10 mouse cellular contexts compared by ENCODE assay signal in the genomic region with DNA sequence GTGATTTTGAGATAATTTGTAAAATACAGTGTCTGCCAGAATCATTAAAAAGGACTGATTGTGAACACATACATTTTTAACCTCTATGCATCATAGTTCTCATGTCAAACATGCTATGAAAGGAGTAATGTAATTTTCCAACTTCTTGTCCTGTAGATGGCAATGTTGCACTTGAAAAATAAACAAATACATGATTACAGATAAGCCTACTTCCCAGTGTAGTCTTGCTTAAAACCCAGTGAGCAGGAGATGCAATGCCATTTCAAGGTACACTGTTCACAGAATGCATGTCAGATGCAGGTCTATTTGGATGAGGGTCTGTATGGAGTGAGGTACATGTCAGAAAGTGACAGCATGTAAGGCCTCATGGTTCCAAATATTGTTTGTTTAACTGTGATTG.
DNase-seq lines count a peak whose midpoint lies in the region; ATAC-seq and TF ChIP-seq lines count a peak whose summit lies in the region.
"Had no signal": no experiment of that assay in that cellular context is flagged by ENCODE, and none has a peak within 500 bp of the region (broad histone marks: within the 10 kb centered on the region; RNA-seq: fewer than 3 reads in every experiment).

No protein-coding gene starts in this region.

- H3K4me2 ChIP-seq in forebrain, embryonic 13.5 days: no peak overlapping the region
- no peak overlapping the region for H3K4me2 ChIP-seq in forebrain, embryonic 12.5 days
- no peak overlapping the region for H3K4me2 ChIP-seq in limb, embryonic 14.5 days (replicated peaks; ENCODE audit: low read depth, low read length, severe bottlenecking)

- H3K27me3 ChIP-seq in forebrain, embryonic 13.5 days: no peaks in the 10 kb centered on the region
- no peaks in the 10 kb centered on the region for H3K27me3 ChIP-seq in forebrain, embryonic 12.5 days
- no peaks in the 10 kb centered on the region for H3K27me3 ChIP-seq in limb, embryonic 14.5 days (ENCODE audit: control insufficient read depth, insufficient read depth, low read length)
- no peaks in the 10 kb centered on the region for H3K27me3 ChIP-seq in limb, embryonic 10.5 days (ENCODE audit: low read depth, poor library complexity, severe bottlenecking)
- H3K27me3 ChIP-seq in cerebellum, adult 2 months (ENCODE audit: control insufficient read depth, insufficient read depth, low read length): no peaks in the 10 kb centered on the region

- TF ChIP-seq POLR2A in limb, embryonic 14.5 days (IDR thresholded peaks at IDR 0.05; ENCODE audit: borderline replicate concordance, extremely low read depth, insufficient read depth, insufficient read length): no peak
- no peak for TF ChIP-seq POLR2A in cerebellum, adult 2 months (IDR thresholded peaks at IDR 0.05; ENCODE audit: borderline replicate concordance, insufficient read depth, low read length)

- no peaks in the 10 kb centered on the region for H3K4me1 ChIP-seq in forebrain, embryonic 13.5 days
- H3K4me1 ChIP-seq in forebrain, embryonic 12.5 days: no peaks in the 10 kb centered on the region
- H3K4me1 ChIP-seq in limb, embryonic 14.5 days (ENCODE audit: control insufficient read depth, insufficient read depth, low read length): no peaks in the 10 kb centered on the region
- H3K4me1 ChIP-seq in limb, embryonic 10.5 days: peaks cover 5% of the 10 kb centered on the region; the same call in 1 of the 2 replicates
- no peaks in the 10 kb centered on the region for H3K4me1 ChIP-seq in cerebellum, adult 2 months (ENCODE audit: control insufficient read depth, insufficient read depth, low read length)

- peak; percentile 3 for DNase-seq in limb, embryonic 14.5 days (ENCODE audit: low spot score)
- DNase-seq in limb, embryonic 10.5 days (ENCODE audit: low spot score): no peak
- peak; percentile 6 to 40 for DNase-seq in cerebellum, adult 2 months
- DNase-seq in retina, embryonic 14.5 days (ENCODE audit: low spot score): peak; percentile 54
- no peak for DNase-seq in heart, adult 18-20 months
- DNase-seq in heart, postnatal 4 days: no peak
- DNase-seq: adrenal gland, postnatal 36 days had no signal

- H3K9me3 ChIP-seq in forebrain, embryonic 13.5 days (replicated peaks): no peaks in the 10 kb centered on the region
- H3K9me3 ChIP-seq in forebrain, embryonic 12.5 days: no peaks in the 10 kb centered on the region
- no peaks in the 10 kb centered on the region for H3K9me3 ChIP-seq in limb, embryonic 14.5 days (ENCODE audit: control insufficient read depth, low read length)
- H3K9me3 ChIP-seq in limb, embryonic 10.5 days (replicated peaks): no peaks in the 10 kb centered on the region

- no peak overlapping the region for H3K9ac ChIP-seq in forebrain, embryonic 13.5 days
- no peak overlapping the region for H3K9ac ChIP-seq in forebrain, embryonic 12.5 days
- H3K9ac ChIP-seq in limb, embryonic 14.5 days (ENCODE audit: low read depth, low read length, severe bottlenecking): no peak overlapping the region

- TF ChIP-seq CTCF in cerebellum, adult 2 months (IDR thresholded peaks at IDR 0.05; ENCODE audit: borderline replicate concordance, insufficient read depth, low read depth, low read length): no peak; the same call in 1 of the 2 replicates

- ATAC-seq in forebrain, embryonic 13.5 days: peak; percentile 76
- ATAC-seq in forebrain, embryonic 12.5 days (ENCODE audit: low FRiP score): no peak
- ATAC-seq in limb, embryonic 14.5 days (ENCODE audit: low FRiP score, low read depth): no peak
- ATAC-seq: CD4-positive, CD25-positive, alpha-beta regulatory T cell, adult 4 months had no signal

- no peak overlapping the region for H3K27ac ChIP-seq in forebrain, embryonic 13.5 days
- H3K27ac ChIP-seq in forebrain, embryonic 12.5 days: no peak overlapping the region
- no peak overlapping the region for H3K27ac ChIP-seq in limb, embryonic 14.5 days (replicated peaks; ENCODE audit: low read depth, low read length)
- no peak overlapping the region for H3K27ac ChIP-seq in limb, embryonic 10.5 days
- no peak overlapping the region for H3K27ac ChIP-seq in cerebellum, adult 2 months (ENCODE audit: insufficient read depth, low read length)

- no peak overlapping the region for H3K4me3 ChIP-seq in forebrain, embryonic 13.5 days
- no peak overlapping the region for H3K4me3 ChIP-seq in forebrain, embryonic 12.5 days (replicated peaks)
- H3K4me3 ChIP-seq in limb, embryonic 14.5 days (replicated peaks; ENCODE audit: low read length): no peak overlapping the region
- no peak overlapping the region for H3K4me3 ChIP-seq in limb, embryonic 10.5 days
- no peak overlapping the region for H3K4me3 ChIP-seq in cerebellum, adult 2 months (replicated peaks; ENCODE audit: insufficient read depth, low read depth, low read length)

- H3K36me3 ChIP-seq in forebrain, embryonic 13.5 days (ENCODE audit: poor library complexity, severe bottlenecking): no peaks in the 10 kb centered on the region
- no peaks in the 10 kb centered on the region for H3K36me3 ChIP-seq in forebrain, embryonic 12.5 days (replicated peaks)
- H3K36me3 ChIP-seq in limb, embryonic 14.5 days (ENCODE audit: control insufficient read depth, insufficient read depth, low read length): no peaks in the 10 kb centered on the region
- no peaks in the 10 kb centered on the region for H3K36me3 ChIP-seq in limb, embryonic 10.5 days

Comparison
In these comparisons a context has a peak if more than half of its experiments do, and no peak if none do; other contexts are left out.
1. DNase-seq: peak in limb, embryonic 14.5 days (single experiment), cerebellum, adult 2 months (2 of 2) and retina, embryonic 14.5 days (single experiment); none in limb, embryonic 10.5 days (single experiment), heart, adult 18-20 months (0 of 2) and heart, postnatal 4 days (single experiment).